ENCODE assay signal across 17 mouse cellular contexts in the genomic region with DNA sequence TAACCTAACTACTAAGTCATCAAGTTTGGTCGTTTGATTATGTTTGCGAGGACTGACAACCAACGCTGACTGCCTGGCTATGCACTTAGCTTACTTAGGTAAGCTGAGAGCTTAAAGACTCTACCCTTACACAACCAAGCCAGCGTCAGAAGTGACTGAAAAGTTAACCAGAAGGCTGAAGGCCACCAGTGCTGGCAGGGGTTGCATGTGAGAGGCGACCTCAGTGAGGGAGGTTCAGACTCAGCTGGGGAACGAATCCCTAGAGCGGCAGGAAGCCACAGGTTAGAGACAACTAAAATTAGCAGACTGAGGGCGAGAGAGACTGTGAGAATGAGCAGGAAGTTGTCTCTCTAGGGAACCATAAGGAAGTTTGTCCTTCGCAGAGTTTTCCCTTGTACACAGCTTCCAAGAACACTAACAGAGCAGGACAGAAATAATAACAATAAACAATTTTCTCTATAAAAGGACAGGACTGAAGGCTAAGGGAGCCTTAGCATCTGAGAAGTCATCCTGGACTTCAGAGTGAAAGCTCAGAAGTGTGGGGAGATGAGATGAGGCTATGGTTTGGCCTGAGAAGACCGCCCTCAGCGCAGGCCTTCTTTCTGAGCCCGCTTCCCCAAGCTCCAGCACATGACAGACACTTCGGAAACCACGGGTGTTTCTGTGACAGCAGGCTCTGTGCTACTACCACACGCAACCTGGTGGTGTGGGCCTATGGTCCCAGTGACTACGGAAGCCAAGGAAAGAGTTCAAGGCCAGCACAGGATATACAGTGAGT.
DNase-seq lines count a peak whose midpoint lies in the region; ATAC-seq and TF ChIP-seq lines count a peak whose summit lies in the region.
"Had no signal": no experiment of that assay in that cellular context is flagged by ENCODE, and none has a peak within 500 bp of the region (broad histone marks: within the 10 kb centered on the region; RNA-seq: fewer than 3 reads in every experiment).

No protein-coding gene starts in this region.

- no peaks in the 10 kb centered on the region for H3K4me1 ChIP-seq in kidney, embryonic 15.5 days
- H3K4me1 ChIP-seq: embryonic facial prominence, embryonic 13.5 days; midbrain, embryonic 10.5 days; stomach, embryonic 15.5 days had no signal

- DNase-seq in gastrocnemius, adult 2 months, result no peak
- DNase-seq in gastrocnemius, adult 8-10 months (ENCODE audit: low spot score in 2 of 2), result no peak
- no peak for DNase-seq in kidney, adult 18-20 months
- no peak for DNase-seq in frontal cortex, postnatal 14 days (ENCODE audit: low spot score in 2 of 2)
- DNase-seq in cerebellum, adult 9-11 months, result no peak
- DNase-seq: adrenal gland, adult 8-10 months; cerebellum, postnatal 25 days; right cerebral cortex, postnatal 25 days had no signal

- H3K9me3 ChIP-seq in kidney, embryonic 15.5 days (replicated peaks), result no peaks in the 10 kb centered on the region
- H3K9me3 ChIP-seq: embryonic facial prominence, embryonic 13.5 days; stomach, embryonic 15.5 days had no signal

- peak overlapping the region; percentile 70 for H3K27ac ChIP-seq in gastrocnemius, adult 2 months
- peak overlapping the region; percentile 64 for H3K27ac ChIP-seq in kidney, embryonic 15.5 days
- H3K27ac ChIP-seq: embryonic facial prominence, embryonic 13.5 days; hindbrain, embryonic 10.5 days; left cerebral cortex, adult 2 months; midbrain, embryonic 10.5 days; stomach, embryonic 15.5 days had no signal

- H3K9ac ChIP-seq in kidney, embryonic 15.5 days, result no peak overlapping the region
- H3K9ac ChIP-seq: embryonic facial prominence, embryonic 13.5 days; stomach, embryonic 15.5 days had no signal

- H3K27me3 ChIP-seq in kidney, embryonic 15.5 days, result no peaks in the 10 kb centered on the region
- H3K27me3 ChIP-seq: embryonic facial prominence, embryonic 13.5 days; stomach, embryonic 15.5 days had no signal

- intact Hi-C loops in gastrocnemius, adult 2 months (cut with DNase I), result no loop called here

- no peak overlapping the region for H3K4me2 ChIP-seq in kidney, embryonic 15.5 days
- H3K4me2 ChIP-seq: embryonic facial prominence, embryonic 13.5 days; liver, embryonic 11.5 days; stomach, embryonic 15.5 days had no signal

- no peak overlapping the region for H3K4me3 ChIP-seq in gastrocnemius, adult 2 months
- no peak overlapping the region for H3K4me3 ChIP-seq in kidney, embryonic 15.5 days (replicated peaks)
- H3K4me3 ChIP-seq: embryonic facial prominence, embryonic 13.5 days; hindbrain, embryonic 10.5 days; left cerebral cortex, adult 2 months; midbrain, embryonic 10.5 days; stomach, embryonic 15.5 days had no signal

- ATAC-seq in kidney, embryonic 15.5 days (replicated peaks; ENCODE audit: low FRiP score), result 0 out of 2 replicates have a peak, but pooled peaks have one; percentile 33
- ATAC-seq in granulocyte monocyte progenitor cell, adult 5-6 weeks (replicated peaks; ENCODE audit: poor library complexity, severe bottlenecking), result peak; percentile 69
- ATAC-seq in megakaryocyte progenitor cell, adult 5-6 weeks (replicated peaks; ENCODE audit: poor library complexity), result peak; percentile 64

- 73% methylated on average over 16 of the region's 16 CpGs for WGBS in kidney, embryonic 15.5 days

- no peak for TF ChIP-seq CTCF in gastrocnemius, adult 2 months (IDR thresholded peaks at IDR 0.05)

- peaks cover 64% of the 10 kb centered on the region for H3K36me3 ChIP-seq in kidney, embryonic 15.5 days
